29 mouse cellular contexts compared by ENCODE assay signal in the genomic region with DNA sequence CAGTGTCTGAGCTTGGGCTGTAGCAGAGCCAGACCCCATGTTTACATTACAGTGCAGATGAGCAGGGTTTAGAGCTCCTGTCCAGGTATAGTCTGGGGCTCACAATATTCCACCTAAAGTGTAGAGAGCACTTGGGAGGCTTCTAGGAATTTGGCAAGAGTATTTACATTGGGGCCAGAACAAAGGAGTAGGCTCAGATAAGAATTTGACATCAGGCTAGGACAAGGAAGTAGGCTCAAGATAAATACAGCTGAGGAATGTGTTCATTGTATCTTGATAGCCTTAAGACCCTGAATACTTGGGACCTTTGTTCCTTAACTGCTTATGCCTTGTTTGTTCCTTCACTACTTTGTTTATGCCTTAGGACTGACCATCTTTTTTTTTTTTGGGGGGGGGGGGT. TPM values are rescaled to one million over a fixed set of nuclear protein-coding genes. Genes with fewer than 3 reads are reported as not detected.
DNase-seq lines count a peak whose midpoint lies in the region; ATAC-seq and TF ChIP-seq lines count a peak whose summit lies in the region.
"Had no signal": no experiment of that assay in that cellular context is flagged by ENCODE, and none has a peak within 500 bp of the region (broad histone marks: within the 10 kb centered on the region; RNA-seq: fewer than 3 reads in every experiment).

No protein-coding gene starts in this region.

- H3K36me3 ChIP-seq in liver, embryonic 12.5 days = peaks cover 61% of the 10 kb centered on the region
- peaks cover 23% of the 10 kb centered on the region for H3K36me3 ChIP-seq in intestine, embryonic 14.5 days (ENCODE audit: control insufficient read depth, insufficient read depth, low read length)
- peaks cover 10% of the 10 kb centered on the region for H3K36me3 ChIP-seq in stomach, postnatal 0 days (ENCODE audit: control insufficient read depth, insufficient read depth, low read length)

- H3K27ac ChIP-seq in liver, embryonic 12.5 days = peak overlapping the region; percentile 20; the same call in 1 of the 2 replicates
- H3K27ac ChIP-seq in intestine, embryonic 14.5 days (ENCODE audit: low read depth) = no peak overlapping the region
- no peak overlapping the region for H3K27ac ChIP-seq in stomach, postnatal 0 days (replicated peaks)
- H3K27ac ChIP-seq: forebrain, embryonic 13.5 days; heart, embryonic 13.5 days; hindbrain, embryonic 14.5 days; left cerebral cortex, adult 2 months; limb, embryonic 13.5 days; midbrain, embryonic 12.5 days; neural tube, embryonic 13.5 days had no signal

- no peak overlapping the region for H3K4me2 ChIP-seq in liver, embryonic 12.5 days
- no peak overlapping the region for H3K4me2 ChIP-seq in intestine, embryonic 14.5 days (ENCODE audit: low read length)
- H3K4me2 ChIP-seq in stomach, postnatal 0 days (replicated peaks; ENCODE audit: low read depth) = no peak overlapping the region
- H3K4me2 ChIP-seq: forebrain, embryonic 13.5 days; heart, embryonic 13.5 days; hindbrain, embryonic 14.5 days; limb, embryonic 13.5 days; lung, embryonic 14.5 days; midbrain, embryonic 12.5 days; neural tube, embryonic 13.5 days had no signal

- peak overlapping the region; percentile 42 for H3K9ac ChIP-seq in liver, embryonic 12.5 days
- H3K9ac ChIP-seq in intestine, embryonic 14.5 days (ENCODE audit: low read length) = no peak overlapping the region
- no peak overlapping the region for H3K9ac ChIP-seq in stomach, postnatal 0 days (ENCODE audit: low read length)
- H3K9ac ChIP-seq: hindbrain, embryonic 14.5 days; limb, embryonic 13.5 days; lung, embryonic 14.5 days; midbrain, embryonic 12.5 days; neural tube, embryonic 13.5 days had no signal

- peaks cover 59% of the 10 kb centered on the region for H3K4me1 ChIP-seq in liver, embryonic 12.5 days
- 0 out of 2 replicates have a peak, but pooled peaks cover 4% of the 10 kb centered on the region for H3K4me1 ChIP-seq in intestine, embryonic 14.5 days (replicated peaks; ENCODE audit: control insufficient read depth, insufficient read depth, low read length)
- H3K4me1 ChIP-seq in stomach, postnatal 0 days (replicated peaks; ENCODE audit: control insufficient read depth, insufficient read depth) = no peaks in the 10 kb centered on the region
- H3K4me1 ChIP-seq: forebrain, embryonic 13.5 days; limb, embryonic 13.5 days; midbrain, embryonic 12.5 days; neural tube, embryonic 13.5 days had no signal

- H3K4me3 ChIP-seq in liver, embryonic 12.5 days = no peak overlapping the region
- no peak overlapping the region for H3K4me3 ChIP-seq in intestine, embryonic 14.5 days (ENCODE audit: low read depth, low read length)
- no peak overlapping the region for H3K4me3 ChIP-seq in stomach, postnatal 0 days (ENCODE audit: low read depth, low read length)
- H3K4me3 ChIP-seq: forebrain, embryonic 13.5 days; heart, embryonic 13.5 days; left cerebral cortex, adult 2 months; limb, embryonic 13.5 days; midbrain, embryonic 12.5 days; neural tube, embryonic 13.5 days had no signal

- no peaks in the 10 kb centered on the region for H3K27me3 ChIP-seq in liver, embryonic 12.5 days (replicated peaks)
- no peaks in the 10 kb centered on the region for H3K27me3 ChIP-seq in intestine, embryonic 14.5 days (replicated peaks; ENCODE audit: control insufficient read depth, insufficient read depth, low read length)
- no peaks in the 10 kb centered on the region for H3K27me3 ChIP-seq in stomach, postnatal 0 days (ENCODE audit: control insufficient read depth, insufficient read depth, low read length)
- H3K27me3 ChIP-seq: forebrain, embryonic 13.5 days; heart, embryonic 13.5 days; limb, embryonic 13.5 days; midbrain, embryonic 12.5 days; neural tube, embryonic 13.5 days; Patski had no signal

- H3K9me3 ChIP-seq in liver, embryonic 12.5 days (replicated peaks) = no peaks in the 10 kb centered on the region
- no peaks in the 10 kb centered on the region for H3K9me3 ChIP-seq in intestine, embryonic 14.5 days (ENCODE audit: control insufficient read depth, low read length)
- no peaks in the 10 kb centered on the region for H3K9me3 ChIP-seq in stomach, postnatal 0 days (ENCODE audit: control insufficient read depth, low read length)
- H3K9me3 ChIP-seq: forebrain, embryonic 13.5 days; G1E; heart, embryonic 13.5 days; limb, embryonic 13.5 days; midbrain, embryonic 12.5 days; neural tube, embryonic 13.5 days had no signal

- no peak for ATAC-seq in liver, embryonic 12.5 days
- 0 out of 2 replicates have a peak, but pooled peaks have one; percentile 26 for ATAC-seq in intestine, embryonic 14.5 days (replicated peaks; ENCODE audit: low FRiP score, low TSS enrichment, low read depth)
- ATAC-seq in stomach, postnatal 0 days (ENCODE audit: low FRiP score, low TSS enrichment) = 0 out of 2 replicates have a peak, but pooled peaks have one; percentile 19
- ATAC-seq: forebrain, embryonic 13.5 days; inflammation-experienced regulatory T-cells, adult 6 months; Patski had no signal

- TF ChIP-seq EP300 in stomach, postnatal 0 days (optimal IDR thresholded peaks at IDR 0.05) = no peak

- TF ChIP-seq CTCF in stomach, postnatal 0 days (IDR thresholded peaks at IDR 0.05; ENCODE audit: low read depth) = no peak

- no peak for DNase-seq in liver
- DNase-seq in lung, postnatal 25 days (ENCODE audit: low spot score) = peak; percentile 34
- DNase-seq in lung, postnatal 14 days = no peak
- no peak for DNase-seq in intestine, embryonic 14.5 days (ENCODE audit: low spot score)
- no peak for DNase-seq in stomach, postnatal 0 days (ENCODE audit: low spot score)
- no peak for DNase-seq in layer of hippocampus, adult 18-20 months (ENCODE audit: low spot score in 2 of 2)
- no peak for DNase-seq in cerebellum, adult 9-11 months
- DNase-seq: adrenal gland, adult 2 months; adrenal gland, postnatal 36 days; cerebellum, adult 2 months; cerebellum, postnatal 36 days; gastrocnemius, postnatal 10 days; heart, postnatal 10 days; kidney, adult 9 months; kidney, postnatal 10 days; lung, embryonic 14.5 days; right cerebral cortex, postnatal 4 days; thymus, postnatal 4 days had no signal

RNA-seq across cellular contexts. Expression of gene Arfgap3, which starts 24.0 kb away (rescaled TPM):
- 16.2 and 19.9 TPM in 2 replicates for polyA plus RNA-seq in liver, embryonic 12.5 days (2016; fragmentation: Nextera tagmentation; extraction: Ambion mirVana)
- 53.5 and 54.6 TPM in 2 replicates for polyA plus RNA-seq in intestine, embryonic 14.5 days (2014; fragmentation: Nextera tagmentation; extraction: Ambion mirVana)
- polyA plus RNA-seq in stomach, postnatal 0 days (2015; fragmentation: Nextera tagmentation; extraction: Ambion mirVana) = 57.0 and 60.3 TPM in 2 replicates
- 10 to 100 TPM; 19.1 to 20.1 TPM for total RNA-seq in layer of hippocampus, adult 18-20 months (2021)
